Mouse (Mus musculus) kidney, postnatal 10 days (tissue): ENCODE results near the gene Cfap299.
A peak's percentile ranks its signal among the peaks of the same experiment; 100 is the strongest.
"Not testable (repeated sequence)": the region's sequence is repeated elsewhere in the genome, so short reads cannot be mapped to it uniquely, and the experiment has no call there.

ENCODE experiments used
- DNase-seq: peaks from one replicate; pipeline ENCODE4 v3.0.0; 2021; ENCODE audit warnings: mixed read lengths

Cfap299 gene

GRCm38 (mm10) chr5:98328848-98329624 is at the start of gene Cfap299:
Cfap299 (plus strand) TSS chr5:98329304.
- peak; percentile 91 for DNase-seq

GRCm38 (mm10) chr5:98281993-98282392 is 47.1 kb upstream of the Cfap299 start:
- DNase-seq = no peak

- peak; percentile 11 for DNase-seq
Observed at GRCm38 (mm10) chr5:98283696-98284478, 45.2 kb upstream of the Cfap299 start.

GRCm38 (mm10) chr5:98290642-98291041 is 38.5 kb upstream of the Cfap299 start:
- DNase-seq = no peak

GRCm38 (mm10) chr5:98292388-98293048 is 36.6 kb upstream of the Cfap299 start:
- no peak for DNase-seq

GRCm38 (mm10) chr5:98293049-98293715 is 35.9 kb upstream of the Cfap299 start:
- no peak for DNase-seq

- DNase-seq = no peak
Observed at GRCm38 (mm10) chr5:98300079-98300478, 29.0 kb upstream of the Cfap299 start.

- DNase-seq = no peak
Observed at GRCm38 (mm10) chr5:98305673-98306072, 23.4 kb upstream of the Cfap299 start.

GRCm38 (mm10) chr5:98306528-98306927 is 22.6 kb upstream of the Cfap299 start:
- no peak for DNase-seq

- no peak for DNase-seq
Observed at GRCm38 (mm10) chr5:98326625-98327024, 2.5 kb upstream of the Cfap299 start.

GRCm38 (mm10) chr5:98343751-98344150 is 14.6 kb downstream of the Cfap299 start:
- DNase-seq = not testable (repeated sequence)

- DNase-seq = no peak
Observed at GRCm38 (mm10) chr5:98344581-98344980, 15.5 kb downstream of the Cfap299 start.

- no peak for DNase-seq
Observed at GRCm38 (mm10) chr5:98346067-98346466, 17.0 kb downstream of the Cfap299 start.

- DNase-seq = peak; percentile 85
Observed at GRCm38 (mm10) chr5:98348605-98349004, 19.5 kb downstream of the Cfap299 start.

- no peak for DNase-seq
Observed at GRCm38 (mm10) chr5:98359912-98360311, 30.8 kb downstream of the Cfap299 start.

- DNase-seq = no peak
Observed at GRCm38 (mm10) chr5:98360792-98361419, 31.8 kb downstream of the Cfap299 start.

- DNase-seq = no peak
Observed at GRCm38 (mm10) chr5:98363428-98363827, 34.3 kb downstream of the Cfap299 start.

- no peak for DNase-seq
Observed at GRCm38 (mm10) chr5:98365340-98365739, 36.2 kb downstream of the Cfap299 start.

- DNase-seq = no peak
Observed at GRCm38 (mm10) chr5:98368822-98369221, 39.7 kb downstream of the Cfap299 start.

- no peak for DNase-seq
Observed at GRCm38 (mm10) chr5:98369426-98369825, 40.3 kb downstream of the Cfap299 start.

- DNase-seq = no peak
Observed at GRCm38 (mm10) chr5:98376058-98376798, 47.1 kb downstream of the Cfap299 start.

- no peak for DNase-seq
Observed at GRCm38 (mm10) chr5:98376799-98377090, 47.6 kb downstream of the Cfap299 start.
